Mouse (Mus musculus) lung, adult 2 months (tissue): ENCODE results near the gene Olfr517. TPM values are rescaled to one million over a fixed set of nuclear protein-coding genes. Genes with fewer than 3 reads are reported as not detected.

ENCODE experiments used
- DNase-seq: peaks from one replicate; pipeline ENCODE4 v3.0.0; 2022
- H3K4me1 ChIP-seq: fragments of 200-500 bp; 2 replicates; pipeline ENCODE4 v1.6.1; 2011; ENCODE audit warnings: low read length; ENCODE audit not compliant: control insufficient read depth, insufficient read depth
- H3K4me3 ChIP-seq: fragments of 200-500 bp; replicated peaks from 2 replicates; pipeline ENCODE3; 2011; ENCODE audit warnings: low read depth, mild to moderate bottlenecking, control low read depth, low read length; ENCODE audit errors: extremely low read depth
- CTCF ChIP-seq: fragments of 200-500 bp; IDR thresholded peaks from 2 replicates; pipeline ENCODE4 v1.5.1; 2011; ENCODE audit warnings: mild to moderate bottlenecking, low read length, control low read depth; ENCODE audit not compliant: insufficient read depth
- POLR2A ChIP-seq: fragments of 200-500 bp; IDR thresholded peaks from 2 replicates; pipeline ENCODE4 v1.6.1; 2011; ENCODE audit warnings: low read depth, mild to moderate bottlenecking, control low read depth, low read length, borderline replicate concordance; ENCODE audit errors: extremely low read depth
- WGBS: fragments of 180-500 bp; shearing (Covaris S2); methylation state at CpG from one replicate; pipeline ENCODE4 v1.1.7; 2018; 5-methylcytosine and 5-hydroxymethylcytosine counted together
- polyA plus RNA-seq: library from polyadenylated mRNA; depleted of rRNA; stranded (reverse); fragments of >200 nt; gene quantifications from 2 replicates; pipeline ENCODE4 v1.2.3, GENCODE M21; 2012; rRNA removed

Gene Olfr517
- not detected in 2 replicates for polyA plus RNA-seq

- TF ChIP-seq POLR2A: no peak
- TF ChIP-seq CTCF: no peak
- Histone ChIP-seq H3K4me1 (no peaks in the 10 kb centered on the region), H3K4me3 (no peak within 1 kb of the TSS)
- no peak for DNase-seq
- 55% methylated on average over 2 of the region's 2 CpGs for WGBS
Observed at GRCm38 (mm10) chr7:108872279-108872678, at the start of gene Olfr517. TSS of gene Olfr517 (minus strand) at chr7:108872379.

GRCm38 (mm10) chr7:108903969-108904368 lies 31.8 kb upstream of the Olfr517 start:
- DNase-seq: no peak
- no peaks in the 10 kb centered on the region for H3K4me1 ChIP-seq
- 58% methylated on average over 2 of the region's 2 CpGs for WGBS
- TF ChIP-seq POLR2A: no peak
- TF ChIP-seq CTCF: no peak
- no peak overlapping the region for H3K4me3 ChIP-seq

- H3K4me1 ChIP-seq: no peaks in the 10 kb centered on the region
- no peak within 1 kb of the TSS for H3K4me3 ChIP-seq
- no peak for TF ChIP-seq POLR2A
- no peak for TF ChIP-seq CTCF
- WGBS: 76% methylated on average over 5 of the region's 5 CpGs
- no peak for DNase-seq
Observed at GRCm38 (mm10) chr7:108894320-108894719, 22.1 kb upstream of the Olfr517 start, which contains the start of gene Olfr519. TSS of gene Olfr519 (minus strand) at chr7:108894420.

GRCm38 (mm10) chr7:108884906-108885305 lies 12.7 kb upstream of the Olfr517 start, which contains the start of gene Olfr518:
TSS of gene Olfr518 (minus strand) at chr7:108885006.
- no peak for DNase-seq
- H3K4me1 ChIP-seq: no peaks in the 10 kb centered on the region
- H3K4me3 ChIP-seq: no peak within 1 kb of the TSS
- 71% methylated on average over 4 of the region's 4 CpGs for WGBS
- TF ChIP-seq CTCF (no peak), POLR2A (no peak)

GRCm38 (mm10) chr7:108850429-108850828 lies 21.8 kb downstream of the Olfr517 start, which contains the start of gene Olfr516:
TSS of gene Olfr516 (minus strand) at chr7:108850529.
- Histone ChIP-seq H3K4me1 (no peaks in the 10 kb centered on the region), H3K4me3 (no peak within 1 kb of the TSS)
- 82% methylated on average over 2 of the region's 2 CpGs for WGBS
- TF ChIP-seq POLR2A (no peak), CTCF (no peak)
- DNase-seq: no peak

- TF ChIP-seq POLR2A: no peak
- TF ChIP-seq CTCF: no peak
- DNase-seq: no peak
- Histone ChIP-seq H3K4me1 (no peaks in the 10 kb centered on the region), H3K4me3 (no peak within 1 kb of the TSS)
Observed at GRCm38 (mm10) chr7:108825897-108826296, 46.3 kb downstream of the Olfr517 start, which contains the start of gene Olfr514. TSS of gene Olfr514 (minus strand) at chr7:108825997.

Other genes starting within 250 kb of the Olfr517 start
- gene Olfr508, start 242.4 kb downstream of the Olfr517 start, polyA plus RNA-seq: not detected in 2 replicates
- not detected in 2 replicates for gene Olfr509, start 220.5 kb downstream of the Olfr517 start, polyA plus RNA-seq
- not detected in 2 replicates for gene Olfr510, start 206.0 kb downstream of the Olfr517 start, polyA plus RNA-seq
- gene Olfr512, start 159.1 kb downstream of the Olfr517 start, polyA plus RNA-seq: not detected in 2 replicates
- not detected in 2 replicates for gene Olfr513, start 121.4 kb downstream of the Olfr517 start, polyA plus RNA-seq
- not detected in 2 replicates for gene Olfr514, start 46.4 kb downstream of the Olfr517 start, polyA plus RNA-seq
- not detected in 2 replicates for gene Olfr516, start 21.9 kb downstream of the Olfr517 start, polyA plus RNA-seq
- not detected in 2 replicates for gene Olfr518, start 12.6 kb upstream of the Olfr517 start, polyA plus RNA-seq
- not detected in 2 replicates for gene Olfr519, start 22.0 kb upstream of the Olfr517 start, polyA plus RNA-seq
- gene Nlrp10, start 57.8 kb upstream of the Olfr517 start, polyA plus RNA-seq: 0.18 and 2.0 TPM in 2 replicates
- gene Eif3f, start 62.0 kb upstream of the Olfr517 start, polyA plus RNA-seq: 107 and 141 TPM in 2 replicates
- gene Tub, start 78.0 kb upstream of the Olfr517 start, polyA plus RNA-seq: 0.66 and 0.76 TPM in 2 replicates
- 0.92 and 2.4 TPM in 2 replicates for gene Ric3, start 211.0 kb upstream of the Olfr517 start, polyA plus RNA-seq